ENCODE assay signal across 10 mouse cellular contexts in the genomic region with DNA sequence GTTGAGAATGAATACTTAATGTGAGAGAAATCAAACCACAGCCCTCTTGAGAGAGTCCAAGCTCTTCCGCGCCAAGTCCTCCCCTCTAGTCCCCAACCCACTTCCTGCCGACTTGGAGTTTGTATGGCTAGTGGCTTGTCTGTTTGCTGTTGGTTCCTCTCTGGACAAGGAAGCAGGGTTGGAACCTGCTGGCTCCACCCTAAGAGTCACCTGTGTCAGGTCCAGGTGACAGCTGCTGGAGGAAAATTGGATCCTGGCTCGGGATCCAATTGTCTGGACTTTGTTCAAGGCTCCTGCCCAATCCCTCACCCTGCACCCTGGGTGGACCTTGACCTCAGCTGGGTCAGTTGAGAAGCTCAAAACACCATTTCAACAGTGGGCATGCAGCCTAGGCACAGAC. TPM values are rescaled to one million over a fixed set of nuclear protein-coding genes. Genes with fewer than 3 reads are reported as not detected.
DNase-seq lines count a peak whose midpoint lies in the region; ATAC-seq lines count a peak whose summit lies in the region.
"Had no signal": no experiment of that assay in that cellular context is flagged by ENCODE, and none has a peak within 500 bp of the region (broad histone marks: within the 10 kb centered on the region; RNA-seq: fewer than 3 reads in every experiment).

No protein-coding gene starts in this region.

- 0 out of 2 replicates have a peak overlapping the region, but pooled peaks have one; percentile 14 for H3K4me2 ChIP-seq in limb, embryonic 15.5 days

- no peaks in the 10 kb centered on the region for H3K36me3 ChIP-seq in heart, embryonic 10.5 days
- H3K36me3 ChIP-seq in limb, embryonic 15.5 days: 0 out of 2 replicates have a peak, but pooled peaks cover 2% of the 10 kb centered on the region

- H3K4me1 ChIP-seq in heart, embryonic 10.5 days: peaks cover 100% of the 10 kb centered on the region
- peaks cover 96% of the 10 kb centered on the region for H3K4me1 ChIP-seq in limb, embryonic 15.5 days

- 67% methylated on average over 4 of the region's 4 CpGs for WGBS in heart, embryonic 10.5 days
- 59% methylated on average over 4 of the region's 4 CpGs for WGBS in limb, embryonic 15.5 days

- peak; percentile 30; the same call in 1 of the 2 replicates for ATAC-seq in common myeloid progenitor, adult 5-6 weeks (replicated peaks; ENCODE audit: low read depth, poor library complexity, severe bottlenecking)
- ATAC-seq in limb, embryonic 15.5 days (ENCODE audit: insufficient number of reproducible peaks, low FRiP score, low TSS enrichment, low read depth): no peak

- peak overlapping the region; percentile 80 for H3K27ac ChIP-seq in heart, embryonic 10.5 days
- H3K27ac ChIP-seq in limb, embryonic 15.5 days: peak overlapping the region; percentile 29

- intact Hi-C loops in heart, postnatal 25 days (cut with DNase I): no loop called here

- H3K9me3 ChIP-seq in heart, embryonic 10.5 days: no peaks in the 10 kb centered on the region
- H3K9me3 ChIP-seq in limb, embryonic 15.5 days: no peaks in the 10 kb centered on the region

- no peak overlapping the region for H3K9ac ChIP-seq in limb, embryonic 15.5 days

- H3K27me3 ChIP-seq in heart, embryonic 10.5 days (ENCODE audit: insufficient read depth, poor library complexity, severe bottlenecking): no peaks in the 10 kb centered on the region
- no peaks in the 10 kb centered on the region for H3K27me3 ChIP-seq in limb, embryonic 15.5 days

- H3K4me3 ChIP-seq in heart, embryonic 10.5 days: no peak overlapping the region
- H3K4me3 ChIP-seq in limb, embryonic 15.5 days: no peak overlapping the region

- no peak for DNase-seq in heart, embryonic 10.5 days (ENCODE audit: low spot score)
- DNase-seq in heart, postnatal 25 days (ENCODE audit: low spot score): no peak
- peak; percentile 28 for DNase-seq in CD4-positive helper T cell, adult 2 months (ENCODE audit: low read depth, low spot score)
- no peak for DNase-seq in B cell, adult 2 months
- no peak for DNase-seq in spleen, postnatal 10 days (ENCODE audit: low spot score in 2 of 2)
- DNase-seq in ovary, postnatal 10 days (ENCODE audit: low spot score): no peak
- DNase-seq: gastrocnemius, postnatal 25 days; thymus, adult 18-20 months had no signal

RNA-seq across cellular contexts. Expression of a gene that starts 7.4 kb away (rescaled TPM):
- 38.1 and 45.8 TPM in 2 replicates for polyA plus RNA-seq in heart, embryonic 10.5 days (2016; fragmentation: Nextera tagmentation; extraction: Ambion mirVana)
- 10 to 100 TPM; 40.2 to 49.9 TPM for total RNA-seq in heart, postnatal 25 days (2021)
- 15.7 and 23.1 TPM in 2 replicates for total RNA-seq in common myeloid progenitor, adult 5-6 weeks (2017)
- 41.9 and 50.5 TPM in 2 replicates for polyA plus RNA-seq in limb, embryonic 15.5 days (2015; fragmentation: Nextera tagmentation; extraction: Ambion mirVana)
